Mouse (Mus musculus): ENCODE results near the gene Setx. TPM values are rescaled to one million over a fixed set of nuclear protein-coding genes. Genes with fewer than 3 reads are reported as not detected.
A peak's percentile ranks its signal among the peaks of the same experiment; 100 is the strongest.

The Setx gene
- polyA plus RNA-seq, 1 experiment from 2014 or later: 13.2 TPM

DNA sequence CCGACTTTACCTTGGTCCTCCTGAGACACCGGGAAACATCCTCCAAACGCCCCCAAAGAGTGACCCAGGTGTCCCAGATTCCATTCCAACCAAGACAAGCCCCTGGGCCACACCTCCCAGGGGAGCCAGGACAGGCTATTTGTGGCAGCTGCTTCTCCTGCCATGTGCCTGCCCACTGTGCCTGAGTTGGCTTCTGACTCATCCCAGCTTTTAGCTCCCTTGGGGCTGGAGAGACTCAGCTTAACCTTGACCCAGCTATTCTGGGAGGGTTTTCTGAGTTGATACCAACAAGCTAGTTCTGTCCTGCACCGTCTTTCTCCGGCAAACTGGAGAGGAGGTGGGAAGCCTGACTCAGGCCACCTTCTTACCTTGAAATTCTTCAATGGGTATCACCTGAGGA, 74.5 kb downstream of the Setx start:
- Histone ChIP-seq H3K4me3 (ENCODE audit: low read depth, low read length) (no peak overlapping the region), H3K27ac (ENCODE audit: low read depth, low read length) (no peak overlapping the region), H3K4me1 (ENCODE audit: control insufficient read depth, insufficient read depth, low read length) (peaks cover 5% of the 10 kb centered on the region; the same call in 1 of the 2 replicates), H3K4me2 (ENCODE audit: low read length) (no peak overlapping the region), H3K27me3 (replicated peaks; ENCODE audit: control insufficient read depth, insufficient read depth, low read length) (peaks cover 7% of the 10 kb centered on the region; the same call in 1 of the 2 replicates), H3K9me3 (replicated peaks; ENCODE audit: control insufficient read depth, low read length) (no peaks in the 10 kb centered on the region), H3K9ac (ENCODE audit: low read length) (no peak overlapping the region), H3K36me3 (ENCODE audit: control insufficient read depth, insufficient read depth, low read length) (no peaks in the 10 kb centered on the region)
- WGBS: 87% methylated on average over 5 of the region's 5 CpGs
- ATAC-seq (no peak), DNase-seq (ENCODE audit: low spot score) (no peak)

- ATAC-seq (no peak), DNase-seq (ENCODE audit: low spot score) (peak; percentile 69)
- 0 out of 2 replicates have a peak, but pooled peaks cover 2% of the 10 kb centered on the region for H3K4me1 ChIP-seq (ENCODE audit: control insufficient read depth, insufficient read depth, low read length)
- H3K9ac ChIP-seq (ENCODE audit: low read length): no peak overlapping the region
- 1% methylated on average over 3 of the region's 3 CpGs for WGBS
- peaks cover 7% of the 10 kb centered on the region; the same call in 1 of the 2 replicates for H3K27me3 ChIP-seq (replicated peaks; ENCODE audit: control insufficient read depth, insufficient read depth, low read length)
- H3K9me3 ChIP-seq (replicated peaks; ENCODE audit: control insufficient read depth, low read length): no peaks in the 10 kb centered on the region
- H3K36me3 ChIP-seq (ENCODE audit: control insufficient read depth, insufficient read depth, low read length): no peaks in the 10 kb centered on the region
- H3K27ac ChIP-seq (ENCODE audit: low read depth, low read length): no peak overlapping the region
- H3K4me3 ChIP-seq (ENCODE audit: low read depth, low read length): no peak overlapping the region
- no peak overlapping the region for H3K4me2 ChIP-seq (ENCODE audit: low read length)
Measured at GRCm38 (mm10) chr2:29199909-29200308, 75.9 kb downstream of the Setx start.

- Histone ChIP-seq H3K4me2 (ENCODE audit: low read length) (no peak overlapping the region), H3K9me3 (replicated peaks; ENCODE audit: control insufficient read depth, low read length) (no peaks in the 10 kb centered on the region), H3K4me3 (ENCODE audit: low read depth, low read length) (no peak overlapping the region), H3K9ac (ENCODE audit: low read length) (no peak overlapping the region), H3K4me1 (ENCODE audit: control insufficient read depth, insufficient read depth, low read length) (no peaks in the 10 kb centered on the region), H3K36me3 (ENCODE audit: control insufficient read depth, insufficient read depth, low read length) (no peaks in the 10 kb centered on the region), H3K27ac (ENCODE audit: low read depth, low read length) (no peak overlapping the region), H3K27me3 (replicated peaks; ENCODE audit: control insufficient read depth, insufficient read depth, low read length) (0 out of 2 replicates have a peak, but pooled peaks cover 2% of the 10 kb centered on the region)
- DNase-seq (ENCODE audit: low spot score) (no peak), ATAC-seq (no peak)
- 56% methylated on average over 11 of the region's 11 CpGs for WGBS
Measured at GRCm38 (mm10) chr2:29201223-29201955, 77.4 kb downstream of the Setx start.

GRCm38 (mm10) chr2:29206156-29206555, 82.2 kb downstream of the Setx start:
- no peak overlapping the region for H3K27ac ChIP-seq (ENCODE audit: low read depth, low read length)
- H3K4me1 ChIP-seq (ENCODE audit: control insufficient read depth, insufficient read depth, low read length): no peaks in the 10 kb centered on the region
- no peaks in the 10 kb centered on the region for H3K9me3 ChIP-seq (replicated peaks; ENCODE audit: control insufficient read depth, low read length)
- H3K27me3 ChIP-seq (replicated peaks; ENCODE audit: control insufficient read depth, insufficient read depth, low read length): no peaks in the 10 kb centered on the region
- no peak overlapping the region for H3K4me2 ChIP-seq (ENCODE audit: low read length)
- H3K4me3 ChIP-seq (ENCODE audit: low read depth, low read length): no peak overlapping the region
- H3K9ac ChIP-seq (ENCODE audit: low read length): no peak overlapping the region
- ATAC-seq (no peak), DNase-seq (ENCODE audit: low spot score) (no peak)
- WGBS: 43% methylated on average over 8 of the region's 8 CpGs
- H3K36me3 ChIP-seq (ENCODE audit: control insufficient read depth, insufficient read depth, low read length): no peaks in the 10 kb centered on the region

- Histone ChIP-seq H3K4me3 (ENCODE audit: low read depth, low read length) (no peak overlapping the region), H3K36me3 (ENCODE audit: control insufficient read depth, insufficient read depth, low read length) (no peaks in the 10 kb centered on the region), H3K4me2 (ENCODE audit: low read length) (no peak overlapping the region), H3K4me1 (ENCODE audit: control insufficient read depth, insufficient read depth, low read length) (no peaks in the 10 kb centered on the region), H3K9ac (ENCODE audit: low read length) (no peak overlapping the region), H3K27ac (ENCODE audit: low read depth, low read length) (no peak overlapping the region), H3K27me3 (replicated peaks; ENCODE audit: control insufficient read depth, insufficient read depth, low read length) (no peaks in the 10 kb centered on the region), H3K9me3 (replicated peaks; ENCODE audit: control insufficient read depth, low read length) (no peaks in the 10 kb centered on the region)
- WGBS: 54% methylated on average over 8 of the region's 8 CpGs
- ATAC-seq (no peak), DNase-seq (ENCODE audit: low spot score) (peak; percentile 30)
Measured at GRCm38 (mm10) chr2:29216286-29217012, 92.5 kb downstream of the Setx start.

DNA sequence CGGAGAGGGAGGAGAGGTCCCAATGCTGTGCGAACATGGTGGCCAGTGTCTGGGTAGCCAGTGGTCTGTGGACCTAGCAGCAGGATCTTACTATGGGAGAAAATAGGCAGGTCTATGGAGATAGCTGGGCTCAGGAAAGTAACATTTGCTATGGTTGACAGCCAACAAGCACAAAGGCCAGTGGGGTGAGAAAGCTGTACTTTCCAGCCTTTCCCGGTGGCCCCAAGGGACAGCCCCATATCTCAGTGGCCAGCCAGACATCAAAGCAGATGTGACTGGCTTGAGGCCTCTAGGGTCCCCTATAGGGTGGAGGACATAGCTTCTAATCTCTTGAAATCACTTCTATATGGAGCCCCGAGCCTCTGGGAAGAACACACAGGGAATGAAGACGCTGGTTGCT, 93.1 kb downstream of the Setx start:
- no peak overlapping the region for H3K4me2 ChIP-seq (ENCODE audit: low read length)
- no peaks in the 10 kb centered on the region for H3K9me3 ChIP-seq (replicated peaks; ENCODE audit: control insufficient read depth, low read length)
- H3K9ac ChIP-seq (ENCODE audit: low read length): no peak overlapping the region
- ATAC-seq (no peak), DNase-seq (ENCODE audit: low spot score) (no peak)
- no peaks in the 10 kb centered on the region for H3K4me1 ChIP-seq (ENCODE audit: control insufficient read depth, insufficient read depth, low read length)
- H3K36me3 ChIP-seq (ENCODE audit: control insufficient read depth, insufficient read depth, low read length): no peaks in the 10 kb centered on the region
- H3K4me3 ChIP-seq (ENCODE audit: low read depth, low read length): no peak overlapping the region
- H3K27ac ChIP-seq (ENCODE audit: low read depth, low read length): no peak overlapping the region
- H3K27me3 ChIP-seq (replicated peaks; ENCODE audit: control insufficient read depth, insufficient read depth, low read length): no peaks in the 10 kb centered on the region
- 91% methylated on average over 5 of the region's 5 CpGs for WGBS

DNA sequence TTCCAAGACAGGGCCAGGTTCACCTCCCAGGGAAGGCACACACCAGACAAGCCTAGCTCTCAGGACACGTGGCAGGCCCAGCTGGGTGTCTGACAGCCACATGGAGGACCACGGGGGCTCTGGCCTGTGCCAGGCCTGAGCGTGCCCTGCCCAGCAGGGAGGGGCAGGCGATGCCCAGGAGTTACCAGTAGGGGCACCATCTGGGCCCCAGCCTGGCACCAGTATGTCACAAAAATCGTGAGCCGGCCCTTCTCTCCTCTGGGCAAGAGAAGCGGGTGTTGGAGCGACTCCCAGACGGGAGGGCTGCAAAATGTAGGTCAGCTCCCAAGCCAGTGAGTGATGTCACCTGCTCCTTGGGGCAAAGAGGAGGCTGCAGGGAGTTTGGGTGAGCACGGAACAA, 93.9 kb downstream of the Setx start:
- Histone ChIP-seq H3K9ac (ENCODE audit: low read length) (no peak overlapping the region), H3K27me3 (replicated peaks; ENCODE audit: control insufficient read depth, insufficient read depth, low read length) (no peaks in the 10 kb centered on the region), H3K4me3 (ENCODE audit: low read depth, low read length) (no peak overlapping the region), H3K4me2 (ENCODE audit: low read length) (no peak overlapping the region), H3K9me3 (replicated peaks; ENCODE audit: control insufficient read depth, low read length) (no peaks in the 10 kb centered on the region), H3K27ac (ENCODE audit: low read depth, low read length) (no peak overlapping the region), H3K36me3 (ENCODE audit: control insufficient read depth, insufficient read depth, low read length) (no peaks in the 10 kb centered on the region), H3K4me1 (ENCODE audit: control insufficient read depth, insufficient read depth, low read length) (no peaks in the 10 kb centered on the region)
- ATAC-seq: 0 out of 2 replicates have a peak, but pooled peaks have one; percentile 15
- WGBS: 54% methylated on average over 10 of the region's 10 CpGs
- peak; percentile 41 for DNase-seq (ENCODE audit: low spot score)

DNA sequence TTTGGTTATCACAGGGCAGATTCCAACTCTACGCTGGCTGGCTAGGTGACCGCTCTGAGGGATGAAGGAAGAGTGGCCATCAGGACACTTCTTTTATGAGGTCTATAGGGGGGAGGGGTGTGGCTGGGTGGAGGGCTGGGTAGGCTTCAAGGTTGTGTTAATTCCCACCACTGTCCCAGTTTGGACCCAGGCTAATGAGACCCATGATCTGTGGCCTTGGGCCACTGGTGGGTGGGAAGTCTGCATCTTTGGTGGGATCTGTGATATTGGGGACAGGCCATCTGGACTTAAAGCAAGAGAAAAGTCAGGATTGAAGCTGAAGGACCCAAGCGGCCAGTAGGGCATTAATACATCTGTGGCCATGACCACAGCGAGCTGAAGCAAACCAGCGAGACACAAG, 94.8 kb downstream of the Setx start:
- no peaks in the 10 kb centered on the region for H3K36me3 ChIP-seq (ENCODE audit: control insufficient read depth, insufficient read depth, low read length)
- DNase-seq (ENCODE audit: low spot score) (no peak), ATAC-seq (no peak)
- no peak overlapping the region for H3K9ac ChIP-seq (ENCODE audit: low read length)
- H3K4me3 ChIP-seq (ENCODE audit: low read depth, low read length): no peak overlapping the region
- no peaks in the 10 kb centered on the region for H3K9me3 ChIP-seq (replicated peaks; ENCODE audit: control insufficient read depth, low read length)
- H3K27me3 ChIP-seq (replicated peaks; ENCODE audit: control insufficient read depth, insufficient read depth, low read length): no peaks in the 10 kb centered on the region
- H3K4me2 ChIP-seq (ENCODE audit: low read length): no peak overlapping the region
- H3K4me1 ChIP-seq (ENCODE audit: control insufficient read depth, insufficient read depth, low read length): no peaks in the 10 kb centered on the region
- 86% methylated on average over 5 of the region's 5 CpGs for WGBS
- no peak overlapping the region for H3K27ac ChIP-seq (ENCODE audit: low read depth, low read length)

- no peak for DNase-seq (ENCODE audit: low spot score)
- no peak overlapping the region for H3K27ac ChIP-seq (ENCODE audit: low read depth, low read length)
- H3K27me3 ChIP-seq (replicated peaks; ENCODE audit: control insufficient read depth, insufficient read depth, low read length): no peaks in the 10 kb centered on the region
- H3K4me2 ChIP-seq (ENCODE audit: low read length): no peak overlapping the region
- 5% methylated on average over 4 of the region's 4 CpGs for WGBS
- no peaks in the 10 kb centered on the region for H3K4me1 ChIP-seq (ENCODE audit: control insufficient read depth, insufficient read depth, low read length)
- H3K9me3 ChIP-seq (replicated peaks; ENCODE audit: control insufficient read depth, low read length): no peaks in the 10 kb centered on the region
- H3K36me3 ChIP-seq (ENCODE audit: control insufficient read depth, insufficient read depth, low read length): no peaks in the 10 kb centered on the region
- H3K4me3 ChIP-seq (ENCODE audit: low read depth, low read length): no peak overlapping the region
- no peak overlapping the region for H3K9ac ChIP-seq (ENCODE audit: low read length)
- no peak for ATAC-seq
Measured at GRCm38 (mm10) chr2:29222302-29222701, 98.3 kb downstream of the Setx start.
